Mouse (Mus musculus): ENCODE measurements at regions not wholly inside any gene's neighbourhood (a gene's known extent, or its start where the extent isn't known, plus 50 kb on each side); places are given as distances from the start of the nearest gene placed in this dataset.

DNA sequence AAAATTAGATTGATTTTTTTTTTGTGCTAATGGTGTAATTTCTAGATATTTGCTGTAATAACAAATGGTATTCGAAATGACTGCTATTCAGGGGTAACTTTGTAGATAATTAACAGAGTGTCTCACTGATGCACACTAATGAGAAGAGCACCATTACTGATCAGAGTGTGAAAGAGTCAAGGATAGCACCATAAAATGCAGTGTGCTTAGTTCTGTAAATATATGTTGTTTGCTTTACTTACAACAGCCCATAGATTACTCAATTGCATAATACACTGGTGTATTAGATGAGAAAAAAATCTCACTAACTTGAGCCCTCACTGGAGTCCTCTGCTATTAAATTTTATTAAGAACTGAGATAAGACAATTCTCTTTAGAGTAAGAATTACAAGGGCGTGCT lies 800.1 kb upstream of the Cited2 start:
- no peak for TF ChIP-seq CTCF (conservative IDR thresholded peaks at IDR 0.05; ENCODE audit: low read length)
- no peak for TF ChIP-seq POU5F1 (IDR thresholded peaks at IDR 0.05; ENCODE audit: borderline replicate concordance, low read length)
- no peak for TF ChIP-seq NANOG (IDR thresholded peaks at IDR 0.05; ENCODE audit: borderline replicate concordance, low read length)
